Mouse (Mus musculus) myocyte (in vitro differentiated cells): ENCODE results near the gene 1700034I23Rik. TPM values are rescaled to one million over a fixed set of nuclear protein-coding genes. Genes with fewer than 3 reads are reported as not detected.
A peak's percentile ranks its signal among the peaks of the same experiment; 100 is the strongest.
"Not testable (repeated sequence)": the region's sequence is repeated elsewhere in the genome, so short reads cannot be mapped to it uniquely, and the experiment has no call there.

Source experiments
- H3K27me3 ChIP-seq: one replicate; pipeline ENCODE4 v1.6.1; 2011; ENCODE audit not compliant: control insufficient read depth, insufficient read depth, insufficient read length
- H3K36me3 ChIP-seq: one replicate; pipeline ENCODE4 v1.6.1; 2011; ENCODE audit not compliant: control insufficient read depth, insufficient read depth
- H3K4me2 ChIP-seq: one replicate; pipeline ENCODE4 v1.6.1; 2011; ENCODE audit warnings: low read depth, control low read depth
- H3K4me3 ChIP-seq: one replicate; pipeline ENCODE4 v1.5.1; 2011; ENCODE audit warnings: mild to moderate bottlenecking, control low read depth, moderate library complexity
- H3K79me2 ChIP-seq: one replicate; pipeline ENCODE4 v1.6.1; 2011; ENCODE audit not compliant: control insufficient read depth, insufficient read depth
- H3ac ChIP-seq: one replicate; pipeline ENCODE4 v1.6.1; 2011; ENCODE audit not compliant: control insufficient read depth, insufficient read length
- CEBPB ChIP-seq: IDR thresholded peaks from 2 replicates; pipeline ENCODE4 v1.6.1; 2011; ENCODE audit warnings: mild to moderate bottlenecking, moderate library complexity; ENCODE audit not compliant: poor library complexity, insufficient read depth, severe bottlenecking
- E2F4 ChIP-seq: IDR thresholded peaks from one replicate; pipeline ENCODE4 v1.6.1; 2011; ENCODE audit warnings: mild to moderate bottlenecking, control low read depth, moderate library complexity; ENCODE audit not compliant: insufficient read depth
- MAX ChIP-seq: IDR thresholded peaks from one replicate; pipeline ENCODE4 v1.6.1; 2011; ENCODE audit warnings: low read depth, mild to moderate bottlenecking, control low read depth
- MYOD1 ChIP-seq, 3 experiments: IDR thresholded peaks; one replicate each; pipeline ENCODE4 v1.6.1; 2011; ENCODE audit warnings: control low read depth in 2 of 3, low read depth in 2 of 3, mild to moderate bottlenecking in 2 of 3, moderate library complexity in 1 of 3; ENCODE audit not compliant: insufficient read length in 2 of 3, control insufficient read depth in 1 of 3
- MYOG ChIP-seq, 3 experiments: IDR thresholded peaks; one replicate each; pipeline ENCODE4 v1.6.1; 2011; ENCODE audit warnings: control low read depth in 2 of 3, low read depth in 2 of 3, mild to moderate bottlenecking in 2 of 3; ENCODE audit not compliant: insufficient read length in 2 of 3, control insufficient read depth in 1 of 3, insufficient read depth in 1 of 3
- POLR2A ChIP-seq: IDR thresholded peaks from one replicate; pipeline ENCODE4 v1.6.1; 2011; ENCODE audit warnings: low read depth, mild to moderate bottlenecking, control low read depth, moderate library complexity; ENCODE audit not compliant: insufficient read length
- POLR2AphosphoS2 ChIP-seq: IDR thresholded peaks from one replicate; pipeline ENCODE4 v1.6.1; 2011; ENCODE audit warnings: low read depth, control low read depth; ENCODE audit not compliant: insufficient read length
- REST ChIP-seq: IDR thresholded peaks from one replicate; pipeline ENCODE4 v1.6.1; 2011; ENCODE audit warnings: mild to moderate bottlenecking, control low read depth, moderate library complexity; ENCODE audit not compliant: insufficient read depth, insufficient read length
- SRF ChIP-seq: IDR thresholded peaks from one replicate; pipeline ENCODE4 v1.6.1; 2011; ENCODE audit warnings: low read depth; ENCODE audit not compliant: control insufficient read depth, insufficient read length
- TCF12 ChIP-seq: IDR thresholded peaks from one replicate; pipeline ENCODE4 v1.6.1; 2011; ENCODE audit warnings: mild to moderate bottlenecking, control low read depth; ENCODE audit not compliant: poor library complexity, insufficient read depth, severe bottlenecking
- TCF3 ChIP-seq: IDR thresholded peaks from one replicate; pipeline ENCODE4 v1.6.1; 2011; ENCODE audit warnings: low read depth, control low read depth; ENCODE audit not compliant: insufficient read length
- USF1 ChIP-seq: IDR thresholded peaks from one replicate; pipeline ENCODE4 v1.6.1; 2011; ENCODE audit warnings: low read depth, mild to moderate bottlenecking, control low read depth, moderate library complexity
- polyA plus RNA-seq: library from polyadenylated mRNA; unstranded; fragments of >200 nt; fragmentation: generic; extraction: Trizol; gene quantifications from one replicate; pipeline ENCODE4 v1.2.1, GENCODE M21; 2012; ENCODE audit warnings: missing spikeins

The 1700034I23Rik gene
- polyA plus RNA-seq, 1 experiment, result not detected

GRCm38 (mm10) chr3:40939019-40939418 lies 36.7 kb upstream of the 1700034I23Rik start:
- no peak overlapping the region for H3K4me3 ChIP-seq
- no peaks in the 10 kb centered on the region for H3K36me3 ChIP-seq
- H3K79me2 ChIP-seq, result no peaks in the 10 kb centered on the region
- H3K4me2 ChIP-seq, result no peak overlapping the region
- H3ac ChIP-seq, result no peak overlapping the region
- H3K27me3 ChIP-seq, result no peaks in the 10 kb centered on the region
- no peak for TF ChIP-seq MYOG (IDR thresholded peaks at IDR 0.05; ENCODE audit: control insufficient read depth in 1 of 3, insufficient read depth in 1 of 3, insufficient read length in 2 of 3, low read depth in 2 of 3)
- no peak for TF ChIP-seq REST
- no peak for TF ChIP-seq TCF12
- TF ChIP-seq MAX, result no peak
- no peak for TF ChIP-seq MYOD1 (IDR thresholded peaks at IDR 0.05; ENCODE audit: control insufficient read depth in 1 of 3, insufficient read length in 2 of 3, low read depth in 2 of 3)
- no peak for TF ChIP-seq CEBPB
- no peak for TF ChIP-seq USF1
- TF ChIP-seq SRF, result no peak

- no peaks in the 10 kb centered on the region for H3K36me3 ChIP-seq
- H3K79me2 ChIP-seq, result no peaks in the 10 kb centered on the region
- H3K4me2 ChIP-seq, result no peak overlapping the region
- TF ChIP-seq POLR2A (no peak), SRF (no peak), REST (no peak), MAX (no peak), MYOD1 (IDR thresholded peaks at IDR 0.05; ENCODE audit: control insufficient read depth in 1 of 3, insufficient read length in 2 of 3, low read depth in 2 of 3) (no peak), USF1 (no peak)
- no peaks in the 10 kb centered on the region for H3K27me3 ChIP-seq
- H3K4me3 ChIP-seq, result no peak overlapping the region
- H3ac ChIP-seq, result no peak overlapping the region
These were observed 36.2 kb upstream of the 1700034I23Rik start for GRCm38 (mm10) chr3:40938592-40938991.

- Histone ChIP-seq H3K4me2 (no peak overlapping the region), H3K36me3 (no peaks in the 10 kb centered on the region), H3K4me3 (no peak overlapping the region), H3K27me3 (no peaks in the 10 kb centered on the region), H3K79me2 (no peaks in the 10 kb centered on the region), H3ac (no peak overlapping the region)
- TF ChIP-seq CEBPB (no peak), TCF12 (no peak), MYOD1 (IDR thresholded peaks at IDR 0.05; ENCODE audit: control insufficient read depth in 1 of 3, insufficient read length in 2 of 3, low read depth in 2 of 3) (no peak), USF1 (no peak), MAX (no peak), MYOG (IDR thresholded peaks at IDR 0.05; ENCODE audit: control insufficient read depth in 1 of 3, insufficient read depth in 1 of 3, insufficient read length in 2 of 3, low read depth in 2 of 3) (no peak), REST (no peak), POLR2AphosphoS2 (no peak), POLR2A (no peak), E2F4 (no peak), TCF3 (no peak), SRF (no peak)
These were observed 35.8 kb upstream of the 1700034I23Rik start for GRCm38 (mm10) chr3:40938189-40938588.

- peak overlapping the region; percentile 17 for H3ac ChIP-seq
- not testable (repeated sequence) for H3K27me3 ChIP-seq, H3K79me2 ChIP-seq, H3K36me3 ChIP-seq
- H3K4me3 ChIP-seq, result peak overlapping the region; percentile 36
- peak overlapping the region; percentile 65 for H3K4me2 ChIP-seq
These were observed 8.0 kb downstream of the 1700034I23Rik start for GRCm38 (mm10) chr3:40894336-40894735.

- TF ChIP-seq POLR2A, result peak; percentile 54
- peak in 2 of 3 experiments; percentile 52 to 64 for TF ChIP-seq MYOG (IDR thresholded peaks at IDR 0.05; ENCODE audit: control insufficient read depth in 1 of 3, insufficient read depth in 1 of 3, insufficient read length in 2 of 3, low read depth in 2 of 3)
- peak in 2 of 3 experiments; percentile 60 to 67 for TF ChIP-seq MYOD1 (IDR thresholded peaks at IDR 0.05; ENCODE audit: control insufficient read depth in 1 of 3, insufficient read length in 2 of 3, low read depth in 2 of 3)
- H3K27me3 ChIP-seq, H3K36me3 ChIP-seq, H3K79me2 ChIP-seq: not testable (repeated sequence)
- H3K4me3 ChIP-seq, result peak overlapping the region; percentile 36
- peak overlapping the region; percentile 90 for H3K4me2 ChIP-seq
- H3ac ChIP-seq, result peak overlapping the region; percentile 17
These were observed 8.5 kb downstream of the 1700034I23Rik start for GRCm38 (mm10) chr3:40893816-40894258.

- not testable (repeated sequence) for H3K36me3 ChIP-seq, H3ac ChIP-seq, H3K4me3 ChIP-seq, H3K79me2 ChIP-seq, H3K27me3 ChIP-seq, H3K4me2 ChIP-seq
These were observed 49.1 kb downstream of the 1700034I23Rik start for GRCm38 (mm10) chr3:40853123-40853738.

Other genes starting within 250 kb of the 1700034I23Rik start
- not detected for gene Slc25a31, start 193.7 kb downstream of the 1700034I23Rik start, polyA plus RNA-seq
- gene Hspa4l, start 158.0 kb downstream of the 1700034I23Rik start, polyA plus RNA-seq, result 15.3 TPM
- gene Plk4, start 102.5 kb downstream of the 1700034I23Rik start, polyA plus RNA-seq, result 5.5 TPM
- gene Mfsd8, start 55.7 kb downstream of the 1700034I23Rik start, polyA plus RNA-seq, result 2.8 TPM
- 1.6 TPM for gene Abhd18, start 55.6 kb downstream of the 1700034I23Rik start, polyA plus RNA-seq
- gene Larp1b, start 47.3 kb upstream of the 1700034I23Rik start, polyA plus RNA-seq, result 10.1 TPM
- gene Pgrmc2, start 180.5 kb upstream of the 1700034I23Rik start, polyA plus RNA-seq, result 58.1 TPM